Mouse (Mus musculus): ENCODE results near the gene Pnmal1. TPM values are rescaled to one million over a fixed set of nuclear protein-coding genes. Genes with fewer than 3 reads are reported as not detected.

Pnmal1 gene
- polyA plus RNA-seq, 3 experiments from 2014 or later = not detected

GRCm38 (mm10) chr7:16924037-16924834 is 35.2 kb upstream of the Pnmal1 start, which contains the start of gene Calm3:
Calm3 (minus strand) TSS chr7:16924114.
- peak; percentile 87 for ATAC-seq

DNA sequence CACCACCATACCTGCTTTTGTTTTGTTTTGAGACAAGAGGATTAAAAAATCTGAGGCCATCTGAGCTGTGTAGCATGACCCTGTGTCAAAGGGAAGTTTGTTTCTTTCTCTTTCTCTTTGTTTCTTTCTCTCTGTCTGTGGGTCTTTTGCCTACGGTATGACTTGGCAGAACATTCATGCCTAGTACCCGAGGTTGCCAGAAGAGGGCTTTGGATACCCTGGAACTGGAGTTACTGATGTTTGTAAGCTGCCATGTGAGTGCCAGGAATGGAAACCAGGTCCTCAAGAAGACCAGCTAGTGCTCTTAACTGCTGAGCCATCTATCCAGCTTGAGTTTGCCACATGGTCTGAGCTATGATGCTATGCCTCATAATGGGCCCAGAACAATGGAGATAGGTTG is 31.1 kb upstream of the Pnmal1 start:
- no peak for ATAC-seq

DNA sequence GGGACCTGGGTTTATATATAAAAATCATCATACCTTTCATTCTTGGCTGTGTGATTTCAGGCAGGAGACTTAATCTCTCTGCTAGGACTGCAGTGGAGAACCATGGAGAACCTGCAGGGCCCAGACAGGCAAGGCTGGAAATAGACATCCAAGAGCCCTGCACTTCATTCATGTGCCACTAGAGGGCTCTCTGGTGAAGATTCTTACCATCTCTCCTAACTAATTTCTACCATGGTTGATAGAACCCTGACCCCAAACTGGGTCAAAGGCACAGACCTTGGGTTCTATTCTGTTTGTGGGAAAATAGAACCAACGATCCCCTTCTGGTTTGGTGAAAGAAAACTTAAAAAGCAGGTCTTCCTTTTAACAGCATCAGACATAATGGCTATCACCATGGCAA is 28.6 kb upstream of the Pnmal1 start:
- ATAC-seq = peak; percentile 71

DNA sequence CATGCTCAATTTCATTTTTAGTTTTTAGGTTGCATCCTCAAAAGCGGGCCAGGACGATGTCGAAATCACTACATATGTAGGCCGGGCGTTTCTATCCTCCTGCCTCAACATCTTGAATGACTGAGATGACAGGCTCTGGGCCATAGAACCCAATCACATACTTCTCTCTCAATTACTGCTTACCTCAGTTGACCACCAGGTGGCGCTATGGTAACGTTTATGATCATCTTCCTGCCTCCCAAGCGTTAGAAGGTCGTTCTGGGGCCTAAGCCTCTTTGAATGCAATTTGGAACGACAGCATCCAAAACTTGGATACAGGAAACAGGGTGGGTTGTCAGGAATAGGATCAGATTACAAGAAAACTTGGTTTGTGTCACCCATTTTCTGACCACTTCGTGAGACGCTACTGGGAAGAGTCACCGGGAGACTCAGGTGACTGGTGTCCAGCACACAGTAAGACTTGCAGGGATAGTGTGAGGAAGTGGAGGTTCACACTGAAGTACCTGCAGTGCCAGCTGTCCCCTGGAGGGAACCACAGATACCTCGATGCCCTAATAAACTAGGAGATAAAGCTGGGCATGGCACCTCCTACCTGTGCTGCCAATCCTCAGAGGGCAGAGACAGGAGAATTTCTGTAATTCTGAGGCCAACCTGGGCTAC is 27.4 kb upstream of the Pnmal1 start:
- peak; percentile 75 for ATAC-seq

DNA sequence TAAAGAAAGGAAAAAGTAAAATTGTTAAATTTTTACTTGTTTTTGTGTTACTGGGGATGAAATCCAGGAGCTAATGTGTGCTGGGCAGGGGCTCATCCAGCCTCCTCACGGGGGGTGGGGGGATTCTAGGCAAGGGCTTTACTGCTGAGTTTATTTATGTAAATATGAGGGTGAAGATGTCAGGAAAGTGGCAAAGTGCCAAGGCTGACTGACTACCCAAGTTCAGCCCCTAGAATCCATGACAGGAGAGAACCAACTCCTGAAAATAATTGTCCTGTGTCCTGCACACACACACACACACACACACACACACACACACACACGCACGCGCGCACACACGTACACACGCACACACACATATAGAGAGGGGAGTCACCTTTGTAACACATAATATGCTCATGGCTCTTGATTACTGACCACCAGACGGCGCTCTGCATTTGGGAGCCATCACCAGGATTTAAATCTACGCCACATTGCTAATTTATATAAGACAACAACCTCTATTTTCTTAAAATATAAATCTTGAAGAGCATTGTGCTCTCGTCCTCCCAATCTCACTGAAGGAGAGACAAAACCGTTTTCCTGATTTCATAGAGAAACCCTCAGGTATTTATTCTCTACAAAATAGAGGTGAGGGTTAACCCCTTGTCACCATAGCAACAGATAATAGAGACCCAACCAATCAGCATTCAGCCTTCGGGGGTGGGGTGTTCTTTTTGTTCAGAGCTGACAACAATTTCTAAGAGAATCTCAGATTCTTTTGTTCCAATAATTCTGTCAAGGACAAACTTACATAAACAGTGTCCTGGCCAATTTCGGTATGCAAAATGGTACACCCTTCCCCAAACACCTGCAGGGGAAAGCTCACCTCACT is 26.5 kb upstream of the Pnmal1 start:
- ATAC-seq = no peak

- no peak for ATAC-seq
Observed at GRCm38 (mm10) chr7:16937312-16937711, 22.2 kb upstream of the Pnmal1 start.

DNA sequence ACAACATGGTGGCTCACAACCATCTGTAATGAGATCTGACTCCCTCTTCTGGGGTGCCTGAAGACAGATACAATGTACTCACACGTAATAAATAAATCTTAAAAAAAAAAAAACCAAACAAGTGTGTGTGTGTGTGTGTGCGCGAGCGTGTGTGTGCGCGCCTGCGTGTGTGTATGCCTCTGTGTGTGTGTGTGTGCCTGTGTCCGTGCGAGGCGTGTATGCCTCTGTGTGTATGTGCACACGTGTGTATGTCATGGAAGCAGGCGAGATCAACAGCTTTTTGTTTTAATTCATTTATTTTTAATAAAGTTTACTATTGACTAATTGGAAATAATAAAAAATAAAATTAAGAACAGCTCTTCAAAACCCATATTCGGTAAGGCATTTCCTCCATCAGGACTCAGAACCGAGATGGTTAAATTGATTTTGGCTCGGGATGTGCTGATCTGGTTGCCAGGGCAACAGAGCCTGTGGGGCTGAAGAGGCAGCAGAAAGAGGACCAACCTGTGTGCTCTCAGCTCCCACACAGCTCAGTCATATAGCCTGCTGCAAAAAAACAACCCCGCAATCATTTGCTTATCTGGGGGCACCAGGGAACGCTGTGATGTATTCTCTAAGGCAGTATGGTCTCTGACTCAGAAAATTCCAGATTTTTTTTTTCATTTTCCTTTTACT is 21.2 kb upstream of the Pnmal1 start:
- ATAC-seq = no peak

DNA sequence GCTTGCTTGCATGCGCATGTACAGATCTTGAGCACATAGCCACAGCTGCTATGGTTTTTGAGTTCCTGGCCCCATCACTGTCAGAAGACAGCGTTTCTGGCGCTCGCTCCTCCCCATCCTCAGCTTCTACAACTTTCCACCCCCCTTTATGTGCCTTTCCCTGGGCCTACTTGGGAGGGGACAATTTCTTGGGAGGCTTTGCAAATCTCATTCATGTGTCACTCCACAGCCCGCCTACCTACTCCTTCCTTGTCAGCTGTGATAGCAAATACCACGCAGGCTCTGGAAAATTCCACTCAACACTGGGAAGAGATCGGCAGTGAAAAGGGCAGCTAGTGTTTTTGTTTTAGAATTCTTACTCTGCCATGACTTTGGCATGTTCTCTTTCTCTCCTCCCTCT is 19.2 kb upstream of the Pnmal1 start:
- ATAC-seq = no peak

- ATAC-seq = no peak
Observed at GRCm38 (mm10) chr7:16942861-16943260, 16.6 kb upstream of the Pnmal1 start.

DNA sequence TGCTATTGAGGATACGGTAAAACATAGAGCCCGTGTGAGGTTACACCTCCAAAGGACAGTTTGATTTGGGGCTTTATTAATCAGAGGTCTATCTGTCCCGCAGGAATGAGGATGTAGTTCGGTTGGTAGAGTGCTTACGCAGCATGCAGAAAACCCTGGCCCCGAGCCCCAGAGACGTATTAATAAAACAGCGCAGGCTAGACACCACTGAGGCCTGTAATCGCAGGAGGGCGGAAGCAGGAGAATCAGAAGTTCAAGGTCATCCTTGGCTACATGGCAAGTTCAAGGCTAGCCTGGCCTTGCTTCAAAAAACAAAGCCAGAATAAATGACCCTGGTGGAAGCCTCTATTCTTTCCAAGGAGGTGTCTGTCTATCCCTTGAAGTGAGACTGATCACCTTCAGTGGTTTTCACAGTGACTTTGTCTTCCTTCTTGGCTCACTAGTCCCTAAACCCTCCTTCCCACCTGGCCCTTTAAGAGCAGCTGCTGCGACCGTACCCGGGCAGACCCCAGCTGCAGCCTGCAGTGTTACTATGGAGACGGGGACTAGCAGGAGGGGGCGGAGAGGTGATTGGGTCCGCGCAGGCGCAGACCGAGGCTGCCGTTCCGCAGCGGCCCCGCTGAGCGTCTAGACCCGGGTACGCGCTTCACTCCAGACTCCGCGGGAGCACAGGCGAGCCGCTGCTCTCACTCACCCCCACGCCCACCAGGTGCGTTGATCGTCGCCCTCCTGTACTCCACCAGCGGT is 15.2 kb upstream of the Pnmal1 start, which contains the start of gene Pnmal2:
Gene Pnmal2 (plus strand): TSS at position 622 of the 747 bp plus-strand sequence.
- ATAC-seq = no peak

GRCm38 (mm10) chr7:16944808-16945315 is 14.6 kb upstream of the Pnmal1 start:
- ATAC-seq = no peak

- no peak for ATAC-seq
Observed at GRCm38 (mm10) chr7:16945419-16945818, 14.1 kb upstream of the Pnmal1 start.

GRCm38 (mm10) chr7:16946441-16947348 is 12.8 kb upstream of the Pnmal1 start:
- no peak for ATAC-seq

- ATAC-seq = no peak
Observed at GRCm38 (mm10) chr7:16947349-16947895, 12.1 kb upstream of the Pnmal1 start.

GRCm38 (mm10) chr7:16947959-16948361 is 11.5 kb upstream of the Pnmal1 start:
- ATAC-seq = no peak

GRCm38 (mm10) chr7:16948923-16949458 is 10.5 kb upstream of the Pnmal1 start:
- ATAC-seq = no peak

DNA sequence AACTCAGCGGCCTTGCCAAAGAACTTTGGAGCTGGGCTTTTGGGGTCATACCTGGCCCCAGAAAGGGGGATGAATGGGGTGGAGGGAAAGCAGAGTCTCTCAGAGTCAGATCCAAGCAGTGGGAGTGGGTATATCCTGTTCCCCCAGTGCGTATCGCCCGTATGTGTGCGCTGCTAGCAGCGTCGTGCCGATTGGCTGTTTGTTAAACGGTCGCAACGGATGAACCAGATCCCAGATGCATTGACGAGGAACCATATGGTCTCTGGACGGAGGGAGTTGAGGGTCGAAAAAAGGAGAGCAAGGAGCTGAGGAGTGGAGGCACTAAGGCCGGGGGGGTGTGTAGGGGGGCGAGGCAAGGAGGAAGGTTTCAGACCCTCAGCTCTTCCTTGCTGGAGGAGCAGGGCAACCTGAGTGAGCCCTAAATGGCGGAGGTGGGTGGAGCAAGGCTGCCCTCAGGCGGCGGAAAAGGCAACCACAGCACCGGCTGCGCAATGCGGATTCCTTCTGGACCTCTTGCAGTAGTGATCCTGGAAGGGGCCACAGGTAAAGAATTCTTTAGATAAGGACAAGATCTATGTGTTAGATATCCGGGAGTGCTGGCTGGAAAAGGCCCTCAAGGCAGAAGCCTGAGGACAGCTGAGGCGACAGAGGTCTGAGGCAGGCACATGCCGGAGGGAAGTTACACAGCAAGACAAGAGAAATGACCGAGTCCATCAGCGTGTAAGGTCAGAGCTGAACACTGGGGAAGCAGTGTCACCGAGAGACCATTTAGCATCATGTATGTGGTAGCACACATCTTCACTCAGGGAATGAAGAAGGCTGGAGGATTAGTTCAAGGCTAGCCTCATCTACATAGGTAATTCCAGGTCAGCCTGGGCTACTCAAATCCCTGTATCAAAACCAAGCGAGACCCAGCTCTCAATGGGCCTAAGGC is 9.3 kb upstream of the Pnmal1 start:
- ATAC-seq = peak; percentile 69

DNA sequence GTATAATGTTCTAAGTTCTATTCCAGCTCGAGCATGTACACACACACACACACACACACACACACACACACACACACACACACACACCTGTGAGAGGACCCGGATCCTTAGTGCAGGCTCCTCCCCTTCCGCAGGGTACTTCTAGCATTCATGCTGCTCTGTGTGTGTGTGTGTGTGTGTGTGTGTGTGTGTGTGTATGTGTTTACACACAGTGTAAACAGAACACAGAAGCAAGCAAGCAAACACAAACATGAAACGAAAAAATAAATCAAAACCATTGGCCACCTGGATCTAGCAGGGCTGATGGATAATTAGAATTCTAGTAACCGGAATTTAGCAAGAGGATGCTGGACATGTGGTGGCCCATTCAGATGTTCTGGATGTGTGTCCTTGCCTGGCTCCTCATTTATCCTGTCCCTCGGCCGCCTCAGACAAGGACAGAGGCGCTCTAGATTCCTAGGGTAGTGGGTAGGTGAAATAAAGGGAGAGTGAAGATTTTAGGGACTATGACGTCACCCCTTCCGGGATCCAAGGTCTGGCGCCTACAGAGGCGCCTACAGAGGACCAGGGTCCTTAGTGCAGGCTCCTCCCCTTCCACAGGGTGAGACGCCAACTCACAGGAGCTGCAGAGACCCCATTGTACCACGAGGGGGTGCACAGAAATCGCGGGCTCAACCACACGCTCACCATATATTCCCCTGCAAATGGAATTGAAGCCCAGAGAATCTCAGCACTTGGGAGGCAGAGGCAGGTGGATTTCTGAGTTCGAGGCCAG is 8.4 kb upstream of the Pnmal1 start:
- peak; percentile 91 for ATAC-seq
